Mouse (Mus musculus) CH12.LX (cell line): Measurements from ENCODE around the gene Fam169b. TPM values are rescaled to one million over a fixed set of nuclear protein-coding genes. Genes with fewer than 3 reads are reported as not detected.

ENCODE experiments used
- DNase-seq: peaks from one replicate; pipeline ENCODE4 v3.0.0-alpha.2; 2013; ENCODE audit errors: extremely low read depth
- H3K27ac ChIP-seq: 2 replicates; pipeline ENCODE4 v1.5.1; 2012; ENCODE audit warnings: low read depth, mild to moderate bottlenecking, control low read depth, moderate library complexity; ENCODE audit not compliant: insufficient read depth
- H3K27me3 ChIP-seq: replicated peaks from 2 replicates; pipeline ENCODE3; 2012; ENCODE audit warnings: inconsistent platforms
- H3K36me3 ChIP-seq, 2 experiments: replicated peaks in 1 of 2; 2 replicates each; pipeline versions ENCODE3 to v1.6.1; 2012; ENCODE audit warnings: inconsistent platforms in 1 of 2, low read length in 1 of 2, mild to moderate bottlenecking in 1 of 2, mixed read lengths in 1 of 2, moderate library complexity in 1 of 2; ENCODE audit not compliant: control insufficient read depth in 1 of 2, insufficient read depth in 1 of 2
- H3K4me1 ChIP-seq, 2 experiments: 2 replicates each; pipeline ENCODE4 v1.6.1; 2012; ENCODE audit warnings: inconsistent platforms in 1 of 2, moderate library complexity in 1 of 2; ENCODE audit not compliant: insufficient read depth in 2 of 2, control insufficient read depth in 1 of 2
- H3K4me2 ChIP-seq: 2 replicates; pipeline ENCODE4 v1.6.1; 2012; ENCODE audit warnings: low read depth, mild to moderate bottlenecking, control low read depth; ENCODE audit not compliant: poor library complexity, insufficient read depth, severe bottlenecking
- H3K4me3 ChIP-seq, 3 experiments: fragments of 150-350 bp in 1 of 3; sonication (generic) in 1 of 3; replicated peaks in 1 of 3; 2 replicates each; pipeline versions ENCODE3 to v1.5.1; 2011 to 2012; ENCODE audit warnings: low read depth in 2 of 3, low read length in 2 of 3, mild to moderate bottlenecking in 2 of 3, moderate library complexity in 2 of 3, control low read depth in 1 of 3, improper control_type of control experiment in 1 of 3, inconsistent platforms in 1 of 3, mixed read lengths in 1 of 3; ENCODE audit not compliant: poor library complexity in 1 of 3
- H3K79me2 ChIP-seq: replicated peaks from 2 replicates; pipeline ENCODE4 v1.6.1; 2012; ENCODE audit warnings: mild to moderate bottlenecking, moderate library complexity; ENCODE audit not compliant: control insufficient read depth, poor library complexity, insufficient read depth, severe bottlenecking; ENCODE audit errors: extremely low read depth
- H3K9ac ChIP-seq: 2 replicates; pipeline ENCODE4 v1.6.1; 2012; ENCODE audit warnings: low read depth, mild to moderate bottlenecking, control low read depth, moderate library complexity; ENCODE audit not compliant: insufficient read depth
- H3K9me3 ChIP-seq: replicated peaks from 2 replicates; pipeline ENCODE3; 2012; ENCODE audit warnings: low read length, inconsistent platforms, mixed read lengths
- BHLHE40 ChIP-seq: IDR thresholded peaks from 2 replicates; pipeline ENCODE4 v1.6.1; 2011; ENCODE audit warnings: mild to moderate bottlenecking, low read depth, low read length, improper control_type of control experiment
- CHD2 ChIP-seq: IDR thresholded peaks from 2 replicates; pipeline ENCODE4 v1.6.1; 2011; ENCODE audit warnings: low read length, improper control_type of control experiment
- CTCF ChIP-seq, 2 experiments: IDR thresholded peaks in 1 of 2; conservative IDR thresholded peaks in 1 of 2; 2 replicates each; pipeline ENCODE4 v1.5.1; 2011 to 2012; ENCODE audit warnings: low read depth in 2 of 2, low read length in 2 of 2, improper control_type of control experiment in 1 of 2, inconsistent platforms in 1 of 2, mild to moderate bottlenecking in 1 of 2, moderate library complexity in 1 of 2
- E2F4 ChIP-seq: IDR thresholded peaks from 2 replicates; pipeline ENCODE4 v1.6.1; 2011; ENCODE audit warnings: low read depth, low read length, improper control_type of control experiment; ENCODE audit not compliant: insufficient replicate concordance
- ELF1 ChIP-seq: IDR thresholded peaks from 2 replicates; pipeline ENCODE4 v1.6.1; 2014; ENCODE audit warnings: low read depth, mild to moderate bottlenecking, inconsistent platforms, low read length, improper control_type of control experiment
- ETS1 ChIP-seq: conservative IDR thresholded peaks from 2 replicates; pipeline ENCODE4 v1.6.1; 2012; ENCODE audit warnings: low read depth, mild to moderate bottlenecking, inconsistent platforms, low read length, improper control_type of control experiment, moderate library complexity
- IRF4 ChIP-seq: IDR thresholded peaks from 2 replicates; pipeline ENCODE4 v1.6.1; 2014; ENCODE audit warnings: low read depth, mild to moderate bottlenecking, inconsistent platforms, low read length, improper control_type of control experiment
- JUN ChIP-seq: IDR thresholded peaks from 2 replicates; pipeline ENCODE4 v1.6.1; 2011; ENCODE audit warnings: low read depth, mild to moderate bottlenecking, low read length, improper control_type of control experiment, moderate library complexity; ENCODE audit not compliant: insufficient read depth
- JUND ChIP-seq: conservative IDR thresholded peaks from 2 replicates; pipeline ENCODE4 v1.6.1; 2011; ENCODE audit warnings: low read depth, low read length, improper control_type of control experiment
- MAFK ChIP-seq: IDR thresholded peaks from 2 replicates; pipeline ENCODE4 v1.6.1; 2011; ENCODE audit warnings: low read length, improper control_type of control experiment; ENCODE audit not compliant: insufficient replicate concordance
- MAX ChIP-seq: IDR thresholded peaks from 2 replicates; pipeline ENCODE4 v1.6.1; 2011; ENCODE audit warnings: low read length, improper control_type of control experiment
- MAZ ChIP-seq: IDR thresholded peaks from 2 replicates; pipeline ENCODE4 v1.6.1; 2012; ENCODE audit warnings: low read depth, mild to moderate bottlenecking, inconsistent platforms, low read length, improper control_type of control experiment, moderate library complexity
- MEF2A ChIP-seq: IDR thresholded peaks from 2 replicates; pipeline ENCODE4 v1.6.1; 2014; ENCODE audit warnings: low read depth, mild to moderate bottlenecking, inconsistent platforms, low read length, improper control_type of control experiment, borderline replicate concordance
- MXI1 ChIP-seq: IDR thresholded peaks from 2 replicates; pipeline ENCODE4 v1.6.1; 2011; ENCODE audit warnings: mild to moderate bottlenecking, low read depth, low read length, improper control_type of control experiment
- MYC ChIP-seq: IDR thresholded peaks from 2 replicates; pipeline ENCODE4 v1.6.1; 2011; ENCODE audit warnings: low read depth, mild to moderate bottlenecking, improper control_type of control experiment, low read length
- NRF1 ChIP-seq: IDR thresholded peaks from 2 replicates; pipeline ENCODE4 v1.6.1; 2014; ENCODE audit warnings: low read depth, mild to moderate bottlenecking, inconsistent platforms, low read length, improper control_type of control experiment, moderate library complexity
- PAX5 ChIP-seq: IDR thresholded peaks from 2 replicates; pipeline ENCODE4 v1.6.1; 2012; ENCODE audit warnings: low read length, inconsistent platforms, mixed read lengths
- POLR2A ChIP-seq: IDR thresholded peaks from 2 replicates; pipeline ENCODE4 v1.6.1; 2011; ENCODE audit warnings: low read depth, mild to moderate bottlenecking, improper control_type of control experiment, low read length
- RAD21 ChIP-seq: IDR thresholded peaks from 2 replicates; pipeline ENCODE4 v1.6.1; 2011; ENCODE audit warnings: low read depth, mild to moderate bottlenecking, low read length, improper control_type of control experiment, moderate library complexity
- SMC3 ChIP-seq: IDR thresholded peaks from 2 replicates; pipeline ENCODE4 v1.6.1; 2011; ENCODE audit warnings: low read depth, low read length, improper control_type of control experiment
- TBP ChIP-seq: conservative IDR thresholded peaks from 2 replicates; pipeline ENCODE4 v1.6.1; 2011; ENCODE audit warnings: low read depth, low read length, improper control_type of control experiment
- TCF12 ChIP-seq: IDR thresholded peaks from 2 replicates; pipeline ENCODE4 v1.6.1; 2014; ENCODE audit warnings: low read depth, mild to moderate bottlenecking, inconsistent platforms, low read length, improper control_type of control experiment
- UBTF ChIP-seq: IDR thresholded peaks from 2 replicates; pipeline ENCODE4 v1.6.1; 2012; ENCODE audit warnings: low read depth, mild to moderate bottlenecking, inconsistent platforms, low read length, improper control_type of control experiment, moderate library complexity
- USF2 ChIP-seq: conservative IDR thresholded peaks from 2 replicates; pipeline ENCODE4 v1.6.1; 2011; ENCODE audit warnings: low read depth, low read length, improper control_type of control experiment
- ZKSCAN1 ChIP-seq: IDR thresholded peaks from 2 replicates; pipeline ENCODE4 v1.6.1; 2012; ENCODE audit warnings: low read depth, inconsistent platforms, low read length, improper control_type of control experiment, borderline replicate concordance
- ZNF384 ChIP-seq: IDR thresholded peaks from 2 replicates; pipeline ENCODE4 v1.6.1; 2012; ENCODE audit warnings: low read depth, low read length, improper control_type of control experiment, inconsistent platforms
- dilution Hi-C: fragments of 300-500 bp; cut with MboI; formaldehyde crosslinking; loops from 2 replicates; pipeline ENCODE4 v1.14.3; 2020; ENCODE audit warnings: low sequenced_read_pairs; ENCODE audit not compliant: extremely low pct_unique_long_range_greater_than_20kb, extremely low pct_ligation_motif_present
- in situ Hi-C: fragments of 300-500 bp; cut with MboI; formaldehyde crosslinking; loops from 3 replicates; pipeline ENCODE4 v1.14.3; 2019; ENCODE audit warnings: low sequenced_read_pairs, low pct_ligation_motif_present, low pct_unique_long_range_greater_than_20kb, mixed read lengths
- polyA plus RNA-seq: library from polyadenylated mRNA; unstranded; fragments of >175 nt; gene quantifications from 2 replicates; pipeline ENCODE4 v1.2.1, GENCODE M21; 2012; ENCODE audit warnings: low read depth; ENCODE audit not compliant: insufficient read length
- total RNA-seq, 2 experiments: library from RNA; depleted of rRNA; stranded (reverse); fragments of 300-350 nt in 1 of 2; fragments of >200 nt in 1 of 2; gene quantifications; 2 replicates each; pipeline ENCODE4 v1.2.3; 2012 to 2014

Fam169b gene
- total and polyA plus RNA-seq, 3 experiments, result 15.9 to 17.0 (median 16.2) TPM

DNA sequence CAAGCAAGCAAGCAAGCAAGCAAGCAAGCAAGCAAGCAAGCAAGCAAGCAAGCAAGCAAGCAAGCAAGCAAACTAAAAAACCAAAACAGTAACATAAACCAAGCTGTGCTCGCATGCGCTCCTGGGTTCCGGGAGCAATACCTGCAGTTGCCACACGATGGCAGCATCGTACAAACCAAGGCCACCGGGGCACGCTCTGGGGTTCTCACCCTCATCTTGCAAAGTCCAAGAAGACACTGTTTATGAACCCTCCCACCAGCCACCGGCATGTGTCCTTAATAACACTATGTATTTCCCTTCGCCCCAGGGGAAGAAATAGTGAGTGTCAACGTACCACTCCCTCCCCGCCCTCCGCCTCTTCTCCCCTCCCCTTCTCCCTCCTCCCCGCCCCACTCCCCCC lies 96.1 kb downstream of the Fam169b start:
- no peak overlapping the region for H3K27ac ChIP-seq
- TF ChIP-seq JUN (no peak), NRF1 (peak; percentile 47; the same call in 1 of the 2 replicates), POLR2A (no peak), SMC3 (peak; percentile 51), IRF4 (no peak), JUND (no peak), BHLHE40 (no peak), TCF12 (no peak), CTCF (conservative IDR thresholded peaks at IDR 0.05 in 1 of 2, IDR thresholded peaks at IDR 0.05 in 1 of 2; ENCODE audit: low read depth in 2 of 2, low read length in 2 of 2) (peak; percentile 72 to 77), TBP (no peak), MXI1 (no peak), RAD21 (peak; percentile 53), MAX (0 out of 2 replicates have a peak, but pooled peaks have one; percentile 19)
- peaks cover 5% of the 10 kb centered on the region for H3K27me3 ChIP-seq
- H3K4me1 ChIP-seq, result 0 out of 4 replicates have a peak, but pooled peaks cover 0 to 4% of the 10 kb centered on the region in 2 experiments
- in situ Hi-C loops (loop anchor here (5.0 kb wide), 1 partner anchor 113 kb away; no protein-coding TSS in a partner anchor), dilution Hi-C loops (no loop called here)
- H3K9me3 ChIP-seq, result no peaks in the 10 kb centered on the region
- H3K4me3 ChIP-seq, result no peak overlapping the region
- DNase-seq, result peak; percentile 61
- no peaks in the 10 kb centered on the region for H3K79me2 ChIP-seq
- peaks cover 11 to 45% of the 10 kb centered on the region in 2 experiments for H3K36me3 ChIP-seq
- no peak overlapping the region for H3K4me2 ChIP-seq
- H3K9ac ChIP-seq, result no peak overlapping the region

DNA sequence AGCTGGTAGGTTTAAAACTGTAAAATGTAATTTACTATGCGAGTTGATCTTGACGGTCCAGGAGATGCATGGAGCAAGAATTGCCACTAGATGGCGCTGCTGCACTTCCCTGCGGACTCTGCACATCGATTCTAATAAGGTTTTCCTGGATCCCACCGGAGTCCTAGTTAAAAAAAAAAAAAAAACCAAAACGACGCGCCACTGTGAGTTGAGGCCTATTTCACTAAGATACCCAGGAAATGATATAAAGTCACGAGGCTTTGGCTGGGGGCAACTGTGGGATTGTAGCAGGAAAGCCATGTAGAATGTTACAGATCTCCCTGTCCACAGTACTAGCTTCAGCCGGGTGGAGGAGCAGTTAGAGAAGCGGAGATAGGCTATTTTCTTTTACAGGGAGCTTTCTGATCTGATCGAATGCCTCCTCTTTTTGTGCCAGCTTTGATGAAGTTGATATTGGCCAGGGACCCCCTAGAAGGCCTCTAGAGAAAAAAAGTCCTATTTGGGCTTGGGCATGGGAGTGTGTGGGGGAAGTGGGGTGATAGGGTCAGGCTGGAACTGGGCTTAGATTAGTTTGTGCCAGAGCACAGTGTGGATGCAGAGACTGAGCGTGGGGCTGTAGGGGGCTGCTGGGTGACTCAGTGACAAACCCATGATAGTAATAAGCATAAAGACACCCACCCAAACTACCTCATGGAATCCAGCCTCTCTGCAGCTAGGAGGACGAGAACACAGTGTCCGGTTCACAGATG lies 100.6 kb downstream of the Fam169b start:
- peak; percentile 59 for DNase-seq
- dilution Hi-C loops, result no loop called here
- in situ Hi-C loops, result loop anchor here (5.0 kb wide), 1 partner anchor 108 kb away; no protein-coding TSS in a partner anchor
- no peaks in the 10 kb centered on the region for H3K79me2 ChIP-seq
- H3K9me3 ChIP-seq, result no peaks in the 10 kb centered on the region
- H3K4me3 ChIP-seq, result no peak overlapping the region
- H3K4me1 ChIP-seq, result no peaks in the 10 kb centered on the region
- peak overlapping the region; percentile 18; the same call in 1 of the 2 replicates for H3K4me2 ChIP-seq
- TF ChIP-seq USF2 (no peak), ZKSCAN1 (no peak), ETS1 (no peak), CHD2 (no peak), PAX5 (no peak), ZNF384 (peak; percentile 67), MAZ (no peak), CTCF (conservative IDR thresholded peaks at IDR 0.05 in 1 of 2, IDR thresholded peaks at IDR 0.05 in 1 of 2; ENCODE audit: low read depth in 2 of 2, low read length in 2 of 2) (peak; percentile 90 to 94), RAD21 (peak; percentile 87), BHLHE40 (no peak), E2F4 (no peak), MAFK (no peak), MEF2A (0 out of 2 replicates have a peak, but pooled peaks have one; percentile 23), ELF1 (0 out of 2 replicates have a peak, but pooled peaks have one; percentile 8), JUND (no peak), UBTF (no peak), MYC (no peak), SMC3 (peak; percentile 59)
- H3K27me3 ChIP-seq, result peaks cover 39% of the 10 kb centered on the region
- H3K27ac ChIP-seq, result no peak overlapping the region
- peaks cover 0 to 7% of the 10 kb centered on the region in 2 experiments for H3K36me3 ChIP-seq
- no peak overlapping the region for H3K9ac ChIP-seq
